Mouse (Mus musculus) retina, adult 2 months (tissue): Measurements from ENCODE around the gene Anapc16.

Experiments used
- DNase-seq: peaks from one replicate; pipeline ENCODE4 v3.0.0-alpha.2; 2012; ENCODE audit warnings: low read depth, low spot score

The Anapc16 gene

GRCm38 (mm10) chr10:59971813-59972212 lies 31.1 kb downstream of the Anapc16 start:
- DNase-seq, result no peak

- DNase-seq, result no peak
Measured at GRCm38 (mm10) chr10:59970450-59971062, 32.4 kb downstream of the Anapc16 start.

DNA sequence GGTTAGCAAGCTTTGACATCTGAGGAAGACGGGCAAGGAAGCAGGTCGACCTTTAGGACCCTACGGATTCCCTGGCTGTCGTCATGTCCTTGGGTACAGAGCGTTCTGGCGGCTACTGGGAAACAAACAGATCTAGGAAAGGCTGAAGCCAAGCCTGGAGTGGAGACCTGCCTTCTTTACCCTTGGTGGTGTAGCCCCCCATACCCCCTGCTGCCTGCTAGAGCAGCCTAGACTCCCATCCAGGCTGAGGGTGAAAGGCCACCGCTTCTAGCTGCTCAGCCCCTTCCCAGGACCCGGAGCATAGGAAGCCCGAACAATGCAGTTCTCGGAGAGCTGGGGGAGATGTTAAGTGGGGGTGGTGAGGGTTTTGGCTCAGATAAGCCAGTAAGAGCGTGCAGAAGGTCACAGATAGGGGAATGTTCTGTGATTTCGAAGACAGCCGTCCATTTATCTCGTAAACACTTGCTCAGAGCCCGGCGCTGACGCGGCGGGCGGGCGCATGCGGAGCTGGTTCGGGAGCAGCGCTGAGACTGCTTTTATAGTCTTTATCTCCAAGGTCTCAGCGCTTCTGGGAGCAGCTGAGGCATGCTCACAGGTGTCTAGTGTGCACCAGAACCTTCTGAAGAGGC lies 33.0 kb downstream of the Anapc16 start:
- no peak for DNase-seq

GRCm38 (mm10) chr10:59967309-59967942 lies 35.5 kb downstream of the Anapc16 start:
- DNase-seq, result no peak

DNA sequence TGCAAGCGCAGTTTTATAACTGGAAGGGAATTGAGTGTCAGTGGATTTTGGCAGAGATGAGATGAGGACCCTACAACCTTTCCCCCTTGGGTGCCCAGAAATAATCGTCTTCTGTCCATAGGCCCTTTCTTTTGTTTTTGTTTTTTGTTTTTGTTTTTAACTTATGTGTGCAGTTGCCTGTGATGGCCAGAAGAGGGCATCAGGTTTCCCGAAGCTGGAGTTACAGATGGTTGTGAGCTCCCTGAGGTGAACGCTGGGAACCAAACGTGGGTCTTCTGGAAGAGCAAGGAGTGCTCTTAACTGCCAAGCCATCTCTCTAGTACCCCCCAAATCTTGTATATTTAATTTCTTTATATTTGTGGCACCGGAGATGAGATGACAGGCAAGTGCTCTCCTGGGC lies 36.2 kb downstream of the Anapc16 start:
- DNase-seq, result no peak

GRCm38 (mm10) chr10:59965788-59966187 lies 37.1 kb downstream of the Anapc16 start:
- DNase-seq, result no peak

DNA sequence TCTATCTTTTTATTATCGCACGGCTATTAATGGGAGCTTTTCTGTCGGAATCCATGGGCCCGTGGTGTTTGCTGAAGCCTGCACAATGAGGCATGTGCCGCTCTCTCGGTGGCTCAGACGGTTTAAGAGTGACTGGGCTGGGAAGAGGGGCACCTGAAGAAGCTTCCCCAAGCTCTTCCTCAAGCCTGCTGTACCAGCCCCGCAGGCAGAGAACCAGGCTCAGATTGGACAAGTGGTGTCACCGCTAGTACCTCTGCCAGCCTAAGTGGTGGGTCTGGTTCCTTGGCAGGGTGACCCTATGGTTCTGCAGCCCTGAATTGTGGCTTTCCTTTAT lies 37.6 kb downstream of the Anapc16 start:
- no peak for DNase-seq

GRCm38 (mm10) chr10:59964504-59965361 lies 38.2 kb downstream of the Anapc16 start:
- no peak for DNase-seq

DNA sequence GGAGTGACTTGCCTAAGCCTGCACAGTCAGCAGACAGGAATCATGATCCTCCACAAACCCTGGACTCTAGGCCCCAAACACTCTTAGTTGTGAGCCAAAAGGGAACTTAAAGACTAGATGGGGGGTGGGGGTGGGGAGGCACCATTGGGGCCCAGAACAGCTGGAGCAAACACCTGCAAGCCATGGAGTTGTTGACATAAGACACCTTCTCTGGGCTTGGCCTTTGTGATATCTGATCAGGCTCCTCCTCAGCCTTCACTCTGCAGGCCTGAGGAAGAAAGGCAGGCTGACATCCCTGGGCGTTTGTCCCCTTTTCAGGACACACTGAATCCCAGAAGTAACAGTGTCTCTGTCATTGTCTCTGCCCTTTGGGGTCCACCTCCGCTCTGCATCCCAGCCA lies 39.3 kb downstream of the Anapc16 start:
- DNase-seq, result no peak

- no peak for DNase-seq
Measured at GRCm38 (mm10) chr10:59959517-59959916, 43.4 kb downstream of the Anapc16 start.

DNA sequence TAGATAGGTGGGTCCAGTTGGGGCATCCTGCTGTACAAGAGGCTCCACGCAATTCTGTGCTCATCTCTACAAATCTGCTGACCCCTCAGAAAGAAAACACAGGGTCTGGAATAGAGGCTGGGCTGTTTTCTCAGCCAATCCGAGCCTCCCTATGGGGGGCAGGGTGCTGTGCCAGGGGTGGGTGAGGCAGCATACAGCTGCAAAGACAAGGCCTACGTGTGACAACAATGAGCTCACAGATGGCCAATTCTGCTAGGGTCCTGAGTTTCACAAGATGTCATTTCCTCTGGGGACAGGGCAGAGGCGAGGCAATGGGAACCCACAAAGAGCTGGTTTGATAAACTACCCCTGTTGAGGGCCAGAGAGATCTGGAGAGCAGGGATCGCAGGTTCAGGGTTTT lies 44.5 kb downstream of the Anapc16 start:
- no peak for DNase-seq

DNA sequence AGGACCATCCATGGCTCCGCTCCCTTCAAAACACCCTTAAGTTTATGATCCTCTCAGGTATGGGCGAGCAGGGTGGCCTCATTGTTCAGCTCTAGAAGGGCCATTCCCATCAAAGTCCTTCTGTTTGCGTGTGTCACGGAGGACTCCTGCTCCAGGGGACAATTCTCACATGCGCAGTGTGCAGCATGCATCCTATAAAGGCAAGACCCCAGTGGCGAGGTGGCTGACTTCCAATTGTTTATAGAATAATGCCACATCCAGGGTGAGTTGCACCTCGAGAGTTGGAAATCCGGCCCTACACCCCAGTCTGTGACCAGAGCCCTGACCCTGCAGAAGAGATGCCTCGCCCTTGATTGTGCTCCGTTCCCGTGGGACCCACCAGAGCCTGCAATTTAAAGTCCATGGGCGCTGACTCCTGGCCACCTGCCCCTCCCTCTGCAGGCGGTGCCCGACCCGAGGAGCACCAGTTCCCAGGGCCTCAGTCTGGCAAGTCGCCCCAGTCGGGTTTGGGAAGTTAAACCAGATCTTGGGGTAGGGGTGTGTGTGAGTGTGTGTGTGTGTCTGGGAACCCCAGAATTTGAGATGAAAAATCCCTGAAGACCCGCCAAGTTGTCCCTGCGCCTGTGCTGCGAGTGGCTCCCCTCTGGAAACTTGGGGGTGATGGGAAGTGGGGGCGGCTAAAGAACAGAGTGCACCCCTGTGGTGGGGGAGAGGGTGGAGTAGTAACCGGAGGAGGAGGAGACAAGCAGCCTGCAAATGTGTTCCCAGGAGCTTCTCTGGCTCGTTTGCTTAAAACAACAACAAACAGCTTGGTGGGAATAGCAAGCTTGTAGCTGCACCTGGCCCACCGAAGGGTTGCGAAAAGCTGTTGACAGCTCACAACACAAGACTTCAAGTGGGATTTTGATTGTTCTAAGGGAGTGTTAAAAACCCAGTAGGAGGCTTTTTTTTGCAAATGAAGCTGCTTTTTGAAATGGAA lies 45.5 kb downstream of the Anapc16 start:
- no peak for DNase-seq

DNA sequence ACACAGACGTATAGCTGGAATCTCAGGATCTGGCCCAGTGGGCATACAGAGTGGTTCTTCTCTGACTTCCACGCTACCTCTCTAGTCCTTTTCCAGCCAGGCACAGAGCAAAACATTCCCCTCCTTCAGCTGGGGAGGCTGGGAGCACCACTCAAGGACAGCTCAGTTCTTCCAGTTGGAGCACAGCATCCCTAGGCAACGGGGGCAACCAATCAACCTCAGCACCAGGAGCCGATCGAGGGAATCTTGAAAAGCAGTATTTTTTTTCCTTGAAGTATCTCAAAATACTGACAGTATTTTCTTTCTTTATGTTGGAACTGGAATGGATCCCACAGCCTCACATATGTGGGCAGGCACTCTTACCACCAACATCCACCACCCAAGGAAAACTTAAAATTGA lies 46.3 kb downstream of the Anapc16 start:
- DNase-seq, result no peak

GRCm38 (mm10) chr10:59953564-59954039 lies 49.3 kb downstream of the Anapc16 start:
- no peak for DNase-seq

GRCm38 (mm10) chr10:59952781-59953563 lies 50.0 kb downstream of the Anapc16 start:
- no peak for DNase-seq

DNA sequence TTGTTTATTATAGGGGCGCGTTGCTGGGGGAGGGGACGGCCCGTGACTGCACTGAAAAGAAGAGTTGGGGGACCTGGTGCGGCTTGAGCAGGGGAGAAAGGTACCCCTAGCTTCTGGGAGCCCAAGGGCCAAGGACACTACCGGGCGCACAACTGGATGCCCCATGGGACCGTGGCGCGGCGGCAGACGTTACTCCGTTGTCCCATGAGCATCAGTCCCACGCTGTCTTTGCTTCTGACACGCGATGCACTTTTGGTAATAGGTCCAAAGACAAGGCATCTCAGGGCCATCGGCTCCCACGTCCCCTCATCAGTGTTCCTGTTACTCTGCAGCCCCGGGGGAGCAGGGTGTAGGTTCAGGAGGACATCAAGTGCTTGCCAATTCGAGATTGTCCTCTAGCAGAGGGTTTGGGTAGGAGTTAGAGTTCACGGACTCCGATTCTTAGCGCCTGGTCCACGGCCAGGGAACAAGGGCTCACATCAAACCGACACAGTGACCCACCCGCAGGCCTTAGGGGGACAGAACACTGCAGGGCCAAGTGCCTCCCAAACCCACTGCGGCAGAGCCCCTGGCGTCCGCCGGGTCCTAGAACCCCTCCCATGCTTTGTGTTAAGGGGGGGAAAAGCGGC lies 50.7 kb downstream of the Anapc16 start:
- no peak for DNase-seq

DNA sequence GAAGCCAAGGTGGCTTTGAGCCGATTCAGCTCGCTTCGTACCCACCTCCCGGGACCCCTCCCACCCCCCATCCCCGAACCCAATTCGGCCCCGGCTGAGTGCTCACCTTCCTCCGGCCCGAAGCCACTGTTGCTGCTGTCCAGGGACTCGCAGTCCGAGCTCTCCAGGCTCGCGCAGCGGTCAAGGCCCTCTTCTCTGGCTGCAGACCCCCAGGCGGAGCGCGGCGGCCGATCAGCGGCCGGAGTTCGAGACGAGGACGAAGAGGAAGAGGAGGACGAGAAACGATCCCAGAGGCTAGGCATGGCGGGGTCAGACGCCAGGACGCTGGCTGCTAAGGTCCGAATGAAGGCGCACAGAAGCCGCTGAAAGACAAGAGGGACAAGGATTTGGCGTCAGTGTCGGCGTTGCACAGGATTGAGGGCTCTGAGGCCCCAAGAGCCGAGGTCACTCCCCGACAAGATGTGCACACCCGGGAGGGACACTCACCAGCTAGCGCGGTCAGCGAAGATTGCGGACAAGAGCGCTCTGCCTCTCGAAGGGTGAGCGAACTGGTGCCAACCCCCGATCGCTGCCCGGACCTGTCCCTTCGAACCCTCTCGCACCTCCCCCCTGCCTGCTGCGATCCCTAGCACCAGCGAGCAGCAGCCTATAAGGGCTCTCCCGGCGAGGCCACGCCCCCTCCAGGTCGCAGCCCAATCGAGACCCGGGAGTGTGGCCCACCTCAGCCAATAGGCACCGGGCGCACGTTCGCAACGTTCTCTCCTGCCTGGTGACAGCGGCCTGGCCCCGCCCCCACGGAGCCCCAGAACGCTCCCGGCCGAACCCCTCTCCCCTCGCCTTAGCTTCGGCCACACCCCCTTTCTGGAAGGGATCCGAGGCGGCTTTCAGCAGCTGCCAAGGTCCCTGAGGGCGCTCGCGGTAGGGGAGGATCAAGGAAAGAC lies 51.5 kb downstream of the Anapc16 start, which contains the start of gene Ddit4:
Gene Ddit4 (minus strand): TSS at position 624 of the 941 bp plus-strand sequence.
- DNase-seq, result peak; percentile 99

DNA sequence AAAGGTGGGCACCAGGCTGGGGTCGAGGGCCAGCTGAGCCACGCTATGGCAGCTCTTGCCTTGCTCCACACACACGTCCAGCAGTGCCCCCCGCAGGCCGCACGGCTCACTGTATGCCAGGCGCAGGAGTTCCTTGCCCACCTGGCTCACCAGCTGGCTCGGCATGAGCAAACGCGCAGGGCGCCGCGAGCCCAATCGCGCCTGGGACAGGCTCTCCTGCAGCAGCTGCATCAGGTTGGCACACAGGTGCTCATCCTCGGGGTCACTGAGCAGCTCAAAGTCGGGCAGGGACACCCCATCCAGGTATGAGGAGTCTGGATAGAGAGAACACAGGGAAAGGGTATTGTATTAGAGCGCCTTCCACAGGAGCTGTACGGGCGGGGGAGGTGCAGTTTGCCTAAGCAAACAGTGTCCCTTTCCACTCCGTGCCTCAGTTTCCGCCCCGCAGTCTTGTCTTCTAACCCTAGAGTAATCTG lies 52.2 kb downstream of the Anapc16 start:
- DNase-seq, result no peak
